Mouse (Mus musculus) myocyte (in vitro differentiated cells): Measurements from ENCODE around the gene Adgre4.

Experiments used
- E2F4 ChIP-seq: IDR thresholded peaks from one replicate; pipeline ENCODE4 v1.6.1; 2011; ENCODE audit warnings: mild to moderate bottlenecking, control low read depth, moderate library complexity; ENCODE audit not compliant: insufficient read depth
- MYOD1 ChIP-seq, 3 experiments: IDR thresholded peaks; one replicate each; pipeline ENCODE4 v1.6.1; 2011; ENCODE audit warnings: control low read depth in 2 of 3, low read depth in 2 of 3, mild to moderate bottlenecking in 2 of 3, moderate library complexity in 1 of 3; ENCODE audit not compliant: insufficient read length in 2 of 3, control insufficient read depth in 1 of 3
- MYOG ChIP-seq, 3 experiments: IDR thresholded peaks; one replicate each; pipeline ENCODE4 v1.6.1; 2011; ENCODE audit warnings: control low read depth in 2 of 3, low read depth in 2 of 3, mild to moderate bottlenecking in 2 of 3; ENCODE audit not compliant: insufficient read length in 2 of 3, control insufficient read depth in 1 of 3, insufficient read depth in 1 of 3
- POLR2A ChIP-seq: IDR thresholded peaks from one replicate; pipeline ENCODE4 v1.6.1; 2011; ENCODE audit warnings: low read depth, mild to moderate bottlenecking, control low read depth, moderate library complexity; ENCODE audit not compliant: insufficient read length
- POLR2AphosphoS2 ChIP-seq: IDR thresholded peaks from one replicate; pipeline ENCODE4 v1.6.1; 2011; ENCODE audit warnings: low read depth, control low read depth; ENCODE audit not compliant: insufficient read length
- SRF ChIP-seq: IDR thresholded peaks from one replicate; pipeline ENCODE4 v1.6.1; 2011; ENCODE audit warnings: low read depth; ENCODE audit not compliant: control insufficient read depth, insufficient read length
- TCF12 ChIP-seq: IDR thresholded peaks from one replicate; pipeline ENCODE4 v1.6.1; 2011; ENCODE audit warnings: mild to moderate bottlenecking, control low read depth; ENCODE audit not compliant: poor library complexity, insufficient read depth, severe bottlenecking
- USF1 ChIP-seq: IDR thresholded peaks from one replicate; pipeline ENCODE4 v1.6.1; 2011; ENCODE audit warnings: low read depth, mild to moderate bottlenecking, control low read depth, moderate library complexity

GRCm38 (mm10) chr17:55722250-55722649, 27.5 kb upstream of the Adgre4 start:
- TF ChIP-seq MYOD1 (IDR thresholded peaks at IDR 0.05; ENCODE audit: control insufficient read depth in 1 of 3, insufficient read length in 2 of 3, low read depth in 2 of 3) (no peak), POLR2A (no peak), TCF12 (no peak), USF1 (no peak), POLR2AphosphoS2 (no peak), MYOG (IDR thresholded peaks at IDR 0.05; ENCODE audit: control insufficient read depth in 1 of 3, insufficient read depth in 1 of 3, insufficient read length in 2 of 3, low read depth in 2 of 3) (no peak), SRF (no peak), E2F4 (no peak)
